Mouse (Mus musculus) E14TG2a.4 (cell line): ENCODE data around the gene Cdc42ep5.

Experiments used
- H3K27me3 ChIP-seq: 2 replicates; pipeline ENCODE4 v1.6.1; 2014; ENCODE audit warnings: low read length, control low read depth; ENCODE audit not compliant: insufficient read depth
- H3K36me3 ChIP-seq: 2 replicates; pipeline ENCODE4 v1.6.1; 2014; ENCODE audit warnings: low read length, control low read depth; ENCODE audit not compliant: insufficient read depth
- H3K4me1 ChIP-seq: replicated peaks from 2 replicates; pipeline ENCODE4 v1.6.1; 2014; ENCODE audit warnings: low read depth, low read length, control low read depth
- H3K4me3 ChIP-seq: replicated peaks from 2 replicates; pipeline ENCODE4 v1.5.1; 2014; ENCODE audit warnings: mild to moderate bottlenecking, low read length
- H3K9me3 ChIP-seq: 2 replicates; pipeline ENCODE4 v1.6.1; 2014; ENCODE audit warnings: low read length, control low read depth
- CTCF ChIP-seq: conservative IDR thresholded peaks from 2 replicates; pipeline ENCODE4 v1.5.1; 2014; ENCODE audit warnings: low read length
- NANOG ChIP-seq: IDR thresholded peaks from 2 replicates; pipeline ENCODE4 v1.6.1; 2014; ENCODE audit warnings: borderline replicate concordance, low read length, mixed read lengths
- POU5F1 ChIP-seq: IDR thresholded peaks from 2 replicates; pipeline ENCODE4 v1.6.1; 2014; ENCODE audit warnings: low read length, borderline replicate concordance

The Cdc42ep5 gene

GRCm38 (mm10) chr7:4142796-4143445 lies 21.7 kb downstream of the Cdc42ep5 start:
- Histone ChIP-seq H3K4me3 (no peak overlapping the region), H3K9me3 (no peaks in the 10 kb centered on the region), H3K4me1 (peaks cover 81% of the 10 kb centered on the region), H3K27me3 (no peaks in the 10 kb centered on the region), H3K36me3 (peaks cover 100% of the 10 kb centered on the region)
- TF ChIP-seq CTCF (no peak), POU5F1 (no peak), NANOG (no peak)

GRCm38 (mm10) chr7:4141648-4142325 lies 22.9 kb downstream of the Cdc42ep5 start:
- Histone ChIP-seq H3K36me3 (peaks cover 90% of the 10 kb centered on the region), H3K9me3 (no peaks in the 10 kb centered on the region), H3K4me3 (no peak overlapping the region), H3K4me1 (peaks cover 75% of the 10 kb centered on the region), H3K27me3 (no peaks in the 10 kb centered on the region)
- no peak for TF ChIP-seq CTCF
- no peak for TF ChIP-seq POU5F1
- TF ChIP-seq NANOG = no peak

- H3K36me3 ChIP-seq = peaks cover 73% of the 10 kb centered on the region
- H3K27me3 ChIP-seq = no peaks in the 10 kb centered on the region
- TF ChIP-seq NANOG (no peak), POU5F1 (no peak), CTCF (no peak)
- H3K4me3 ChIP-seq = no peak overlapping the region
- H3K4me1 ChIP-seq = peaks cover 68% of the 10 kb centered on the region
- no peaks in the 10 kb centered on the region for H3K9me3 ChIP-seq
Observed at GRCm38 (mm10) chr7:4139391-4139790, 25.3 kb downstream of the Cdc42ep5 start.

- Histone ChIP-seq H3K9me3 (no peaks in the 10 kb centered on the region), H3K4me1 (peaks cover 70% of the 10 kb centered on the region), H3K4me3 (peak overlapping the region; percentile 95; the same call in 1 of the 2 replicates), H3K27me3 (no peaks in the 10 kb centered on the region), H3K36me3 (peaks cover 73% of the 10 kb centered on the region)
- TF ChIP-seq POU5F1 (no peak), NANOG (no peak), CTCF (no peak)
Observed at GRCm38 (mm10) chr7:4138671-4139070, 26.0 kb downstream of the Cdc42ep5 start.

GRCm38 (mm10) chr7:4138181-4138580 lies 26.5 kb downstream of the Cdc42ep5 start:
- Histone ChIP-seq H3K27me3 (no peaks in the 10 kb centered on the region), H3K4me1 (peaks cover 71% of the 10 kb centered on the region), H3K4me3 (peak overlapping the region; percentile 95), H3K36me3 (peaks cover 73% of the 10 kb centered on the region), H3K9me3 (no peaks in the 10 kb centered on the region)
- no peak for TF ChIP-seq NANOG
- TF ChIP-seq POU5F1 = no peak
- no peak for TF ChIP-seq CTCF

- no peak for TF ChIP-seq NANOG
- no peak for TF ChIP-seq CTCF
- Histone ChIP-seq H3K4me1 (peaks cover 71% of the 10 kb centered on the region), H3K27me3 (no peaks in the 10 kb centered on the region), H3K9me3 (no peaks in the 10 kb centered on the region), H3K36me3 (peaks cover 73% of the 10 kb centered on the region), H3K4me3 (peak overlapping the region; percentile 95)
Observed at GRCm38 (mm10) chr7:4137746-4138145, 26.9 kb downstream of the Cdc42ep5 start.

GRCm38 (mm10) chr7:4136771-4137531 lies 27.7 kb downstream of the Cdc42ep5 start, which contains the start of gene Leng8:
TSS of gene Leng8 (plus strand) at chr7:4137039.
- Histone ChIP-seq H3K27me3 (no peaks in the 10 kb centered on the region), H3K36me3 (peaks cover 73% of the 10 kb centered on the region), H3K4me1 (peaks cover 71% of the 10 kb centered on the region), H3K9me3 (no peaks in the 10 kb centered on the region), H3K4me3 (peak within 1 kb of the TSS; percentile 95)
- TF ChIP-seq POU5F1 = no peak
- TF ChIP-seq NANOG = no peak
- no peak for TF ChIP-seq CTCF

GRCm38 (mm10) chr7:4136404-4136770 lies 28.3 kb downstream of the Cdc42ep5 start:
- TF ChIP-seq CTCF (no peak), POU5F1 (no peak), NANOG (no peak)
- peak overlapping the region; percentile 95 for H3K4me3 ChIP-seq
- H3K9me3 ChIP-seq = no peaks in the 10 kb centered on the region
- no peaks in the 10 kb centered on the region for H3K27me3 ChIP-seq
- peaks cover 73% of the 10 kb centered on the region for H3K36me3 ChIP-seq
- H3K4me1 ChIP-seq = peaks cover 74% of the 10 kb centered on the region
